Mouse (Mus musculus) intestine, postnatal 0 days (tissue): ENCODE data around the gene Saa2. TPM values are rescaled to one million over a fixed set of nuclear protein-coding genes. Genes with fewer than 3 reads are reported as not detected.

Experiments used
- ATAC-seq: fragments of 200-750 bp; cut with Nextera tagmentation; 2 replicates; pipeline ENCODE4 v1.8.0; 2017; ENCODE audit warnings: mild to moderate bottlenecking, moderate TSS enrichment, moderate library complexity
- H3K27ac ChIP-seq: fragments of 300-500 bp; sonication (generic); 2 replicates; pipeline ENCODE4 v1.5.1; 2014; ENCODE audit warnings: mild to moderate bottlenecking, low read depth, low read length, moderate library complexity
- H3K27me3 ChIP-seq: fragments of 300-500 bp; sonication (generic); replicated peaks from 2 replicates; pipeline ENCODE4 v1.6.1; 2014; ENCODE audit warnings: low read length, mixed read lengths; ENCODE audit not compliant: control insufficient read depth, insufficient read depth
- H3K36me3 ChIP-seq: fragments of 300-500 bp; sonication (generic); 2 replicates; pipeline ENCODE4 v1.6.1; 2014; ENCODE audit warnings: mild to moderate bottlenecking, moderate library complexity; ENCODE audit not compliant: control insufficient read depth, insufficient read depth
- H3K4me1 ChIP-seq: fragments of 300-500 bp; sonication (generic); replicated peaks from 2 replicates; pipeline ENCODE4 v1.6.1; 2014; ENCODE audit warnings: antibody characterized with exemption, low read length, mixed read lengths; ENCODE audit not compliant: control insufficient read depth, insufficient read depth
- H3K4me2 ChIP-seq: fragments of 300-500 bp; sonication (generic); replicated peaks from 2 replicates; pipeline ENCODE4 v1.6.1; 2014; ENCODE audit warnings: low read depth, mild to moderate bottlenecking, moderate library complexity
- H3K4me3 ChIP-seq: fragments of 300-500 bp; sonication (generic); 2 replicates; pipeline ENCODE4 v1.5.1; 2014; ENCODE audit warnings: low read depth, low read length
- H3K9ac ChIP-seq: fragments of 300-500 bp; sonication (generic); 2 replicates; pipeline ENCODE4 v1.6.1; 2014; ENCODE audit warnings: mild to moderate bottlenecking, low read depth, low read length
- H3K9me3 ChIP-seq: fragments of 300-500 bp; sonication (generic); 2 replicates; pipeline ENCODE4 v1.6.1; 2016; ENCODE audit warnings: mixed run types; ENCODE audit not compliant: control insufficient read depth
- CTCF ChIP-seq: sonication (generic); IDR thresholded peaks from 2 replicates; pipeline ENCODE4 v1.5.1; 2016; ENCODE audit warnings: low read depth, mild to moderate bottlenecking, control low read depth, antibody characterized with exemption, moderate library complexity
- WGBS: fragments of 180-500 bp; shearing (Covaris S2); extraction: QIAGEN DNeasy Blood & Tissue Kit; methylation state at CpG from one replicate; pipeline ENCODE4 v1.1.7; 2014; 5-methylcytosine and 5-hydroxymethylcytosine counted together
- polyA plus RNA-seq: library from polyadenylated mRNA; unstranded; fragments of >200 nt; fragmentation: Nextera tagmentation; extraction: Ambion mirVana; gene quantifications from 2 replicates; pipeline ENCODE4 v1.2.1, GENCODE M21; 2015

Saa2 gene
- polyA plus RNA-seq, 1 experiment from 2014 or later, result not detected

GRCm38 (mm10) chr7:46745816-46746215 is 5.8 kb upstream of the Saa2 start:
- H3K27me3 ChIP-seq, result no peaks in the 10 kb centered on the region
- no peak overlapping the region for H3K9ac ChIP-seq
- no peak overlapping the region for H3K4me3 ChIP-seq
- no peak for ATAC-seq
- H3K4me2 ChIP-seq, result no peak overlapping the region
- 78% methylated on average over 3 of the region's 3 CpGs for WGBS
- no peaks in the 10 kb centered on the region for H3K36me3 ChIP-seq
- no peak for TF ChIP-seq CTCF
- no peak overlapping the region for H3K27ac ChIP-seq
- H3K4me1 ChIP-seq, result no peaks in the 10 kb centered on the region
- H3K9me3 ChIP-seq, result no peaks in the 10 kb centered on the region

- Histone ChIP-seq H3K27me3 (no peaks in the 10 kb centered on the region), H3K36me3 (no peaks in the 10 kb centered on the region), H3K9me3 (no peaks in the 10 kb centered on the region), H3K4me2 (no peak overlapping the region), H3K9ac (no peak overlapping the region), H3K27ac (no peak overlapping the region), H3K4me1 (no peaks in the 10 kb centered on the region), H3K4me3 (no peak overlapping the region)
- no peak for ATAC-seq
- 68% methylated on average over 7 of the region's 7 CpGs for WGBS
- TF ChIP-seq CTCF, result no peak
Observed at GRCm38 (mm10) chr7:46746381-46746780, 5.2 kb upstream of the Saa2 start.

GRCm38 (mm10) chr7:46748459-46748858 is 3.1 kb upstream of the Saa2 start:
- H3K9me3 ChIP-seq, result no peaks in the 10 kb centered on the region
- H3K4me1 ChIP-seq, result no peaks in the 10 kb centered on the region
- H3K4me3 ChIP-seq, result no peak overlapping the region
- no peak overlapping the region for H3K4me2 ChIP-seq
- H3K27ac ChIP-seq, result no peak overlapping the region
- no peak for ATAC-seq
- no peak overlapping the region for H3K9ac ChIP-seq
- H3K27me3 ChIP-seq, result no peaks in the 10 kb centered on the region
- 64% methylated on average over 3 of the region's 3 CpGs for WGBS
- no peak for TF ChIP-seq CTCF
- no peaks in the 10 kb centered on the region for H3K36me3 ChIP-seq

GRCm38 (mm10) chr7:46761049-46761795 is 9.6 kb downstream of the Saa2 start:
- no peaks in the 10 kb centered on the region for H3K4me1 ChIP-seq
- H3K9me3 ChIP-seq, result no peaks in the 10 kb centered on the region
- no peaks in the 10 kb centered on the region for H3K27me3 ChIP-seq
- no peak for ATAC-seq
- no peak overlapping the region for H3K9ac ChIP-seq
- TF ChIP-seq CTCF, result no peak
- H3K4me2 ChIP-seq, result no peak overlapping the region
- H3K36me3 ChIP-seq, result peaks cover 51% of the 10 kb centered on the region
- no peak overlapping the region for H3K4me3 ChIP-seq
- H3K27ac ChIP-seq, result 0 out of 2 replicates have a peak overlapping the region, but pooled peaks have one; percentile 28
- WGBS, result 70% methylated on average over 11 of the region's 11 CpGs

- Histone ChIP-seq H3K36me3 (peaks cover 56% of the 10 kb centered on the region), H3K4me2 (no peak overlapping the region), H3K9ac (no peak overlapping the region), H3K27me3 (no peaks in the 10 kb centered on the region), H3K4me1 (no peaks in the 10 kb centered on the region), H3K27ac (peak overlapping the region; percentile 54; the same call in 1 of the 2 replicates), H3K9me3 (no peaks in the 10 kb centered on the region), H3K4me3 (no peak overlapping the region)
- peak; percentile 85 for ATAC-seq
- TF ChIP-seq CTCF, result no peak
- 67% methylated on average over 5 of the region's 5 CpGs for WGBS
Observed at GRCm38 (mm10) chr7:46762601-46763000, 11.0 kb downstream of the Saa2 start.

- Histone ChIP-seq H3K27me3 (no peaks in the 10 kb centered on the region), H3K27ac (no peak overlapping the region), H3K9me3 (no peaks in the 10 kb centered on the region), H3K4me3 (no peak overlapping the region), H3K4me2 (no peak overlapping the region), H3K4me1 (no peaks in the 10 kb centered on the region), H3K36me3 (peaks cover 69% of the 10 kb centered on the region), H3K9ac (no peak overlapping the region)
- no peak for ATAC-seq
- WGBS, result 92% methylated on average over 8 of the region's 8 CpGs
- no peak for TF ChIP-seq CTCF
Observed at GRCm38 (mm10) chr7:46764672-46765071, 13.1 kb downstream of the Saa2 start.
